Mouse (Mus musculus) neural tube, embryonic 13.5 days (tissue): ENCODE measurements around the gene Gzmn. TPM values are rescaled to one million over a fixed set of nuclear protein-coding genes. Genes with fewer than 3 reads are reported as not detected.
"Not testable (repeated sequence)": the region's sequence is repeated elsewhere in the genome, so short reads cannot be mapped to it uniquely, and the experiment has no call there.

ENCODE experiments used
- ATAC-seq: fragments of 200-750 bp; cut with Nextera tagmentation; 2 replicates; pipeline ENCODE4 v1.8.0; 2017; ENCODE audit warnings: low read depth, mild to moderate bottlenecking, moderate TSS enrichment, moderate library complexity
- H3K27ac ChIP-seq: fragments of 300-500 bp; sonication (generic); replicated peaks from 2 replicates; pipeline ENCODE4 v1.5.1; 2015; ENCODE audit warnings: moderate library complexity, mild to moderate bottlenecking, inconsistent platforms
- H3K27me3 ChIP-seq: fragments of 300-500 bp; sonication (generic); 2 replicates; pipeline ENCODE4 v1.6.1; 2015; ENCODE audit warnings: mild to moderate bottlenecking, inconsistent platforms
- H3K36me3 ChIP-seq: fragments of 300-500 bp; sonication (generic); 2 replicates; pipeline ENCODE4 v1.6.1; 2015; ENCODE audit warnings: mild to moderate bottlenecking, inconsistent platforms
- H3K4me1 ChIP-seq: fragments of 300-500 bp; sonication (generic); replicated peaks from 2 replicates; pipeline ENCODE4 v1.6.1; 2015; ENCODE audit warnings: inconsistent platforms
- H3K4me2 ChIP-seq: fragments of 300-500 bp; sonication (generic); 2 replicates; pipeline ENCODE4 v1.6.1; 2015; ENCODE audit warnings: inconsistent platforms, mild to moderate bottlenecking, moderate library complexity
- H3K4me3 ChIP-seq: fragments of 300-500 bp; sonication (generic); 2 replicates; pipeline ENCODE4 v1.5.1; 2015; ENCODE audit warnings: mild to moderate bottlenecking, inconsistent platforms
- H3K9ac ChIP-seq: fragments of 300-500 bp; sonication (generic); 2 replicates; pipeline ENCODE4 v1.6.1; 2015; ENCODE audit warnings: moderate library complexity, mild to moderate bottlenecking, inconsistent platforms
- H3K9me3 ChIP-seq: fragments of 300-500 bp; sonication (generic); 2 replicates; pipeline ENCODE4 v1.6.1; 2016; ENCODE audit warnings: inconsistent platforms
- WGBS: fragments of 180-500 bp; shearing (Covaris S2); methylation state at CpG from one replicate; pipeline ENCODE4 v1.1.7; 2015; 5-methylcytosine and 5-hydroxymethylcytosine counted together
- polyA plus RNA-seq: library from polyadenylated mRNA; unstranded; fragments of >200 nt; fragmentation: Nextera tagmentation; extraction: Ambion mirVana; gene quantifications from 2 replicates; pipeline ENCODE4 v1.2.1, GENCODE M21; 2015

The Gzmn gene
- not detected in 2 replicates for polyA plus RNA-seq

DNA sequence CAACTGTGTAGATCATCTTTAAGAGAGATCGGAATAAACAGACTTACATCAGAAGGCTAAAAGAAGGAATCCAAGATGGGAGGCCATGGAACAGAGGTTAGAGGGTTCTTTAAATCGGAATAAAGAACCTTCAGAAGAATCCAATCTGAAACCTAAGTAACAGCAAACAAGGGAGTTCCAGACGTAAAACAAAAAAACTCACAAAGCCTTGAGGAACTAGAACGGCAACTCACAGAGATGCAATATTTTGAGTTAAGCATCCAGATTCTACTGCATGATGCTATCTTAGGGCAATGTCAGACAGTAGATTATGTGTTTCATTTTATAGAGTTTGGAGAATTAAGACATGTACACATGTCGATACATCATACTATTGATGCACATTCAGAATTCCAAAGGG lies at the start of gene Gzmn:
Gzmn (minus strand) TSS at position 101 of the 400 bp plus-strand sequence.
- Histone ChIP-seq H3K27me3 (no peaks in the 10 kb centered on the region), H3K4me2 (no peak within 1 kb of the TSS), H3K4me1 (no peaks in the 10 kb centered on the region), H3K9me3 (no peaks in the 10 kb centered on the region), H3K27ac (no peak within 1 kb of the TSS), H3K9ac (no peak within 1 kb of the TSS), H3K4me3 (no peak within 1 kb of the TSS), H3K36me3 (no peaks in the 10 kb centered on the region)
- no peak for ATAC-seq
- 90% methylated on average over 5 of the region's 5 CpGs for WGBS

DNA sequence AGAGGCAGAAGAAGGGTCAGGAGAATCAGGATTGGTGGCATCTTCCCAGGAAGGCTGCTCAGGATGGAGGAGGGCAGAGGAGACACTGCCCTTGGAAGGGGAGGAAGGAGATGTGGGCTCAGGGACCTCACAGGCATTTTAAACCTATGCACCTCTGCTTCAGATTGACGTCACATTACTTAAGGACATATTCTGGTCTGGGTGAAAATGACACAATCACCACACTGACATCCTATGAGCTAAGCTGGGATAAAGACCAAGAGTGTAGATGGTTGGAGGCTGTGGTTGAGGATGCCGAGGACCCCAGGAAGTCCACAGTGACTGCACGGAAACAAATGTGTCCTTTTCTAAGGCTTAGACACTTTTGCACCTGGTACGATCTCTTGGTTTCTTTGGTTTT lies 36.9 kb upstream of the Gzmn start, which contains the start of gene Gzmf:
Gzmf (minus strand) TSS at position 101 of the 400 bp plus-strand sequence.
- H3K4me1 ChIP-seq: no peaks in the 10 kb centered on the region
- no peak within 1 kb of the TSS for H3K9ac ChIP-seq
- H3K27ac ChIP-seq: no peak within 1 kb of the TSS
- no peaks in the 10 kb centered on the region for H3K27me3 ChIP-seq
- no peak within 1 kb of the TSS for H3K4me3 ChIP-seq
- H3K9me3 ChIP-seq: no peaks in the 10 kb centered on the region
- 92% methylated on average over 4 of the region's 4 CpGs for whole genome bisulfite sequencing
- H3K36me3 ChIP-seq: no peaks in the 10 kb centered on the region
- no peak within 1 kb of the TSS for H3K4me2 ChIP-seq
- ATAC-seq: no peak

DNA sequence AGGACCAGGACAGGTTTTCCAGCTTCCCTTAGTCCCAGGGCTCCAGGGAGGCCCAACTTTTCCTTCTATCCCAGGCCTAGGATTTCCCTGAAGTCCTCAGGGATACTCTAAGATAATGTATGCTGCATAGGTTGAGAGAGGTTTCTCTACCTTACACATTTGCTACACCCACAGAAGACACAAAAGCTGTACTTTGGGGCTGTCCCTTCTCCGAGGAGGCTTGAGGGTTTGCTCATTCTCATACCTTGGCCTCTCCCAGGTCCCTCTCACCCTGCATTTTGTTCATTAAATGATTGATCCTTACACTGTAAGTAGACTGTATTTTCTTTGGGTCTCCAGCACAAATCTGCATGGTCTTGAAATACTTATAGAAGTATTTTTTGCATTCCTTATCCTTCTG lies 31.2 kb upstream of the Gzmn start:
- 91% methylated on average over 1 of the region's 1 CpGs for WGBS
- H3K9me3 ChIP-seq: no peaks in the 10 kb centered on the region
- no peaks in the 10 kb centered on the region for H3K36me3 ChIP-seq
- no peak for ATAC-seq
- no peak overlapping the region for H3K27ac ChIP-seq
- no peaks in the 10 kb centered on the region for H3K27me3 ChIP-seq
- no peak overlapping the region for H3K9ac ChIP-seq
- H3K4me2 ChIP-seq: no peak overlapping the region
- H3K4me3 ChIP-seq: no peak overlapping the region
- no peaks in the 10 kb centered on the region for H3K4me1 ChIP-seq

DNA sequence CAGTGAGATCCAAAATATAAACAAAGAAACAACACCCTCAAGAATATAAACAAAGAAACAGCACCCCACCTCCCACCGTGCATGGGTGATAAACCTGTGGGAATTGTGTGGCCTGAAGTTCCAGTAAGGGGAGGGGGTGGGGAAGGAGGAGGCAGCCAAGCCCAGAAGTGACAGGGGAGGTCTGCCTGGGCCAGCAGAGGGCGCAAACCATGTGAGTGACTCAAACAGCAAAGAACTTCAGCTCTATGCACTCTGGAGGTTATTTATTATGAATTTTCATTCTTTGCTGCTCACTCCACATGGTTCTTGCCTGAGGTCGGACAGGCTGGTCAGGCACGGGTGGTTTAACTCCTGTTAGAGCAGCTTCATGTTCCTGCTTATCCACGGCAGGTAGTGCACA lies 30.6 kb upstream of the Gzmn start:
- not testable (repeated sequence) for H3K4me3 ChIP-seq, ATAC-seq, H3K4me1 ChIP-seq, H3K9ac ChIP-seq, H3K27ac ChIP-seq, H3K4me2 ChIP-seq, H3K36me3 ChIP-seq, H3K9me3 ChIP-seq, H3K27me3 ChIP-seq
- 32% methylated on average over 5 of the region's 5 CpGs for WGBS

DNA sequence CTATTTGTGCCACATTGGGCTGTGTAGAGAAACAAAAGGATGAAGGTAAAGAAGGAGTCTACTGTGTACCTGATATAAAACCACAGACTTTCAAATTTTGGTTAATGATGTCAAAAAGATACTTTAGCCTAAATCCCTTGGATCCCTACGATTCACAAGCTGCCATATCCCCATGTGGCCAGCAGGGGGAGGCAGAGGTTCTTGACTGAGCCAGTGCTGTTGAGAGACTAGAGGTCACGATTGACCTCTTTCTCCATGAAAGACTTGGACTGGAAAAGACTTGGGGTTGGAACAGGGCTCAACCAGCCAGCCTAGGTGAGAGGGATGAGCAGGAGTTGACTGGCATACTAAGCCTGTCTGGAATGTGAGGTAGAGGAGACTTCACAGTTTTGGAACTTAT lies 29.6 kb upstream of the Gzmn start:
- Histone ChIP-seq H3K4me2 (no peak overlapping the region), H3K27ac (no peak overlapping the region), H3K27me3 (no peaks in the 10 kb centered on the region), H3K9me3 (no peaks in the 10 kb centered on the region), H3K9ac (no peak overlapping the region), H3K4me3 (no peak overlapping the region), H3K4me1 (no peaks in the 10 kb centered on the region), H3K36me3 (no peaks in the 10 kb centered on the region)
- WGBS: 22% methylated on average over 2 of the region's 2 CpGs
- ATAC-seq: no peak

DNA sequence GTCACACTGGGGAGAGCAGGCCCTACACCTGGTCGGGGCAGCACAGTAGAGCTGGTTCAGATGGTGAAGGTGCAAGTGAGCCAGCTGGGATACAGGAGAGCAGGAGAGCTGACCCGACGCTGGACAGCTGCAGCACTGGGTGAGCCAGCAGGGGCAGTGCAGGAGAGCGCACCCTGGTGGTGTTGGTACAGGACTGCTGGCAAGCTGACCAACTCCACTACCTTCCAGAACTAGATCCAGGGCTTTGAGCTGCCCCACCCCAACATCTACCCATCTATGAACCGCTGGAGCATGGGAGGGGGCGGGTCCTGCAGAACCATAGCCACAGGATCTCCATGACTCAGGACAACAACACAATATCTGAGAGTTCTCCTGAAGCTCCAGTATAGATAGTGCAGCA lies 12.5 kb upstream of the Gzmn start:
- Histone ChIP-seq H3K27me3 (no peaks in the 10 kb centered on the region), H3K4me3 (no peak overlapping the region), H3K9me3 (no peaks in the 10 kb centered on the region), H3K4me2 (no peak overlapping the region), H3K9ac (no peak overlapping the region), H3K27ac (no peak overlapping the region), H3K4me1 (no peaks in the 10 kb centered on the region), H3K36me3 (no peaks in the 10 kb centered on the region)
- WGBS: 57% methylated on average over 6 of the region's 6 CpGs
- ATAC-seq: no peak

DNA sequence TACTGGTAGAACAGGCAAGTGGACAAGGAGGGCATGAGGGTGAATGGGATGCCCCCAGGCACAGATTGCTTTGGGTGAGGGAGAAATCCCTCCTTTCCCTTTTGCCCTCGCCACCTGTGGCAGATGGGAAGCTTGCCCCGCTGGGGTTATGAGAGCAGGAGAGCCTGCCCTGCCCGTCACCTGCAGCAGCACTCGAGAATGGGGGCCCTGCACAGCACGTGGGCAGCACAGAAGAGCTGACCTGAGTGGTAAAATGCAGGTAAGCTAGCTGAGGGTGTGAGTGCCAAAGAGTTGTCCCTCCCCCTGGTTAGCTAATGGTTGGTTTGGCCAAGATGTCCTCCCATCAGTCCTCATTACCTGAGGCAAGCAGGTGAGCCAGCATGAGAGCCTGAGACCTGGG lies 12.1 kb upstream of the Gzmn start:
- no peaks in the 10 kb centered on the region for H3K27me3 ChIP-seq
- H3K4me1 ChIP-seq: no peaks in the 10 kb centered on the region
- H3K36me3 ChIP-seq: no peaks in the 10 kb centered on the region
- H3K9me3 ChIP-seq: no peaks in the 10 kb centered on the region
- H3K4me2 ChIP-seq: no peak overlapping the region
- no peak overlapping the region for H3K4me3 ChIP-seq
- H3K9ac ChIP-seq: no peak overlapping the region
- H3K27ac ChIP-seq: no peak overlapping the region
- ATAC-seq: no peak
- 87% methylated on average over 5 of the region's 5 CpGs for WGBS

DNA sequence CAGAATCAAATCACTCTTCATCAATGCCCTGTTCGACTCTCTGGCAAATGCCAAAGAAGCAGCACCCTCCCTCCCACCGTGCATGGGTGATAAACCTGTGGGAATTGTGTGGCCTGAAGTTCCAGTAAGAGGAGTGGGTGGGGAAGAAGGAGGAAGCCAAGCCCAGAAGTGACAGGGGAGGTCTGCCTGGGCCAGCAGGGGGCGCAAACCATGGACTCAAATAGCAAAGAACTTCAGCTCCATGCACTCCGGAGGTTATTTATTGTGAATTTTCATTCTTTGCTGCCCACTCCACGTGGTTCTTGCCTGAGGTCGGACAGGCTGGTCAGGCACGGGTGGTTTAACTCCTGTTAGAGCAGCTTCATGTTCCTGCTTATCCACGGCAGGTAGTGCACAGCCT lies 3.3 kb upstream of the Gzmn start:
- 31% methylated on average over 8 of the region's 8 CpGs for WGBS
- H3K4me2 ChIP-seq, H3K9me3 ChIP-seq, H3K27me3 ChIP-seq, H3K27ac ChIP-seq, H3K9ac ChIP-seq, H3K4me3 ChIP-seq, H3K36me3 ChIP-seq, ATAC-seq, H3K4me1 ChIP-seq: not testable (repeated sequence)

DNA sequence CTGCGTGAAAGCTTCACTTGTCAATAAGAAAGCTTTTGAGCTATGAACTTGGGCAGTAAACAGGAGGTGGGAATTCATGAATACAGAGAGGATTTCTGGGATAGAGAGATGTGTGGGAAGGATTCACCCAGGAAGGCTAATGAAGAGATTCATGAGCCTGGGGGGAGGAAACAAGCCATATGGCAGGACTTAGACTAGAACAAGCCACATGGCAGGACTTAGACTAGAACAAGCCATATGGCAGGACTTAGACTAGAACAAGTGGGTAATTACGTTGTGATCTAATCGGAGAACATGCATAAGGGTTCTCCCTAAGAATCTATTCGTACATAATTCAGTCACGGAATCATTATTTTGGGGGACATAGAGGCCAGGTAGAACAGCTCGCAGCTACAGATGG lies 1.0 kb downstream of the Gzmn start:
- Histone ChIP-seq H3K9me3 (no peaks in the 10 kb centered on the region), H3K27me3 (no peaks in the 10 kb centered on the region), H3K4me2 (no peak overlapping the region), H3K4me1 (no peaks in the 10 kb centered on the region), H3K27ac (no peak overlapping the region), H3K36me3 (no peaks in the 10 kb centered on the region), H3K9ac (no peak overlapping the region), H3K4me3 (no peak overlapping the region)
- 93% methylated on average over 6 of the region's 6 CpGs for WGBS
- no peak for ATAC-seq

DNA sequence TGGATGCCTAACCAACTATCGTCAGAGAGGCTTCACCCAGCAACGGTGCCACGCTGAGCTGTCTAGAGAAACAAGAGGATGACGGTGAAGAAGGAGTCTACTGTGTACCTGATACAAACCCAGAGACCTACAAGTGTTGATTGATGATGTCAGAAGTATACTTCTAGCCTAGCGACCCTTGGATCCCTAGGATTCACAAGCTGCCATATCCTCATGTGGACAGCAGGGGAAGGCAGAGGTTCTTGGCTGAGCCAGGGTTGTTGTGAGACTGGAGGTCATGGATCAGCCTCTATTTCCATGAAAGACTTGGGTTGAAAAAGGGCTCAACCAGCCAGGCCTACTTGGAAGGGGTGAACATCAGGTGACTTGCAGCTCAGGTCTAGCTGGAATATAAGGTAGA lies 1.7 kb downstream of the Gzmn start:
- no peaks in the 10 kb centered on the region for H3K9me3 ChIP-seq
- no peak overlapping the region for H3K4me3 ChIP-seq
- H3K36me3 ChIP-seq: no peaks in the 10 kb centered on the region
- H3K9ac ChIP-seq: no peak overlapping the region
- no peak overlapping the region for H3K27ac ChIP-seq
- no peaks in the 10 kb centered on the region for H3K4me1 ChIP-seq
- 92% methylated on average over 5 of the region's 5 CpGs for WGBS
- H3K27me3 ChIP-seq: no peaks in the 10 kb centered on the region
- H3K4me2 ChIP-seq: no peak overlapping the region
- ATAC-seq: no peak

DNA sequence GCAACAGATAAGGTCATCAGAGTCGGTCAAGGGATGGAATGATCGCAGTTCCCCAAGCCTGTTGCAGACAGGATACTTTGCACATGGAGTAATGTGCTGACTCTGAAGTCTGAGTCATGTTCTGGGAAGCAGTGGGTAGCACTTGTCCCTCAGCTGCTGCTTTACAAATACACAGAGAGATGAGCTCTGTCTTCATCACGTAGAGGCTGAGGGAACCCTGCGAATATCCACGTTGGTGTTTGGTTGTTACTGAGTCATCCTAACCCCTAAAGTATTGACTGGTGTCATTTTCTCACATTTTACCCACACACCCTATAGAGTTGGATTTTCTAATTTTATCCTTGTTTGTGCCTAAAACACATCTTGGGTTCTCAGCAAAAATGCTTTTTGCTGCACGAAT lies 6.4 kb downstream of the Gzmn start:
- 90% methylated on average over 6 of the region's 6 CpGs for WGBS

DNA sequence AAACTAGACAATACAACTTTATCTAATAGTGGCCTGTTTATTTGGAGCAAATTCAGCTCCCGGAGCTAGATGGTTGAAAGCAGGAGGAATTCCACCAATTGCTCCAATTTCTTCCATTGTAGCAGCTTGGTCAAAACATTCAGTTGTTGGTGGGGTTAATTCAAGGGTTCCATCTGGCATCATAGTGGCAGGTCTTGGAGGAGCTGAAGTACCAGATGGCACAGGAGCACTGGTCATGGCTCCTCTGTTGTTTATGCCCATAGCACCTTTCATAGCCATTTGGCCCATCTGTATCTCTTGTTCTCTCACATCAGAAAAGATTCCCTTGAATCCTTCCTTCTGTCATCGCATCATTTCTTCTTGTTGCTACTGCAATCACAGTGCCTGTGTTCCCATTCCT lies 12.3 kb downstream of the Gzmn start:
- Histone ChIP-seq H3K27ac (no peak overlapping the region), H3K9ac (no peak overlapping the region), H3K4me1 (no peaks in the 10 kb centered on the region), H3K4me2 (no peak overlapping the region), H3K9me3 (no peaks in the 10 kb centered on the region), H3K36me3 (no peaks in the 10 kb centered on the region), H3K27me3 (no peaks in the 10 kb centered on the region), H3K4me3 (no peak overlapping the region)
- no peak for ATAC-seq
- WGBS: 88% methylated on average over 2 of the region's 2 CpGs

More for the DNA sequence above, 6.4 kb downstream of the Gzmn start:
- Histone ChIP-seq H3K9me3 (no peaks in the 10 kb centered on the region), H3K4me2 (no peak overlapping the region), H3K27ac (no peak overlapping the region), H3K9ac (no peak overlapping the region), H3K4me3 (no peak overlapping the region), H3K4me1 (no peaks in the 10 kb centered on the region), H3K36me3 (no peaks in the 10 kb centered on the region), H3K27me3 (no peaks in the 10 kb centered on the region)
- no peak for ATAC-seq

DNA sequence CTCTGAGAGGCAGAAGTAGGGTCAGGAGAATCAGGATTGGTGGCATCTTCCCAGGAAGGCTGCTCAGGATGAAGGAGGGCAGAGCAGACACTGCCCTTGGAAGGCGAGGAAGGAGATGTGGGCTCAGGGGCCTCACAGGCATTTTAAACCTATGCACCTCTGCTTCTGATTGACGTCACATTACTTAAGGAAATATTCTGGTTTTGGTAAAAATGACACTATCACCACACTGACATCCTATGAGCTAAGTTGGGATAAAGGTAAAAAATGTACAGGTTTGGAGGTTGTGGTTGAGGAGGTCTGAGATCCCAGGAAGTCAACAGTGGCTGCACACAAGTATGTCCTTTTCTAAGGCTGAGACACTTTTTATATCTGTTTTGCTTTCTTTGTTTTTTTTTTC lies 14.9 kb downstream of the Gzmn start, which contains the start of gene Gzmg:
Gzmg (minus strand) TSS at position 101 of the 400 bp plus-strand sequence.
- not testable (repeated sequence) for H3K4me2 ChIP-seq, H3K9ac ChIP-seq, H3K4me1 ChIP-seq, H3K9me3 ChIP-seq, H3K27me3 ChIP-seq, H3K4me3 ChIP-seq, ATAC-seq, H3K27ac ChIP-seq, H3K36me3 ChIP-seq
- WGBS: 91% methylated on average over 2 of the region's 2 CpGs
